Mouse (Mus musculus) cerebral cortex, adult 2 months (tissue): Measurements from ENCODE around the gene Cntnap2.

ENCODE experiments used
- WGBS: fragments of 180-500 bp; shearing (Covaris S2); methylation state at CpG from one replicate; pipeline ENCODE4 v1.1.7; 2018; 5-methylcytosine and 5-hydroxymethylcytosine counted together

Gene Cntnap2

DNA sequence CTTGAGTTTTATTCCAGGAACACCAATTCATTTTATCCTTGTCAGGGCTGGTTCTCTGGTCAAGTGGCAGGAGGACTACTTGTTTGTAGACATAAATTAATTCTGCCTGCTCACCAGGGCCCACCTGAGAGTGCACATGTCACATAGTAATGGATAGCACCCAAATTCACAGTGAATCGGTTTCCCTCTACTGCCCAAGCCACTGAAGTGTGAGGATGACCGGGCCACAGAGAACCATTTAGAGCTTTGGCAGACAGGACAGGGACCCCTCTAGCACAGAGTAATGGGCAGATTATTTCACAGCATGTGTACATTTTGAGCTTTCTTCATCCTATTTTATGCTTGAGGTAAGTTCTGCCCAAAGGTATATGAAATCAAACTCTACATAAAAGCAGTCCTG lies 920.0 kb downstream of the Cntnap2 start:
- 89% methylated on average over 2 of the region's 2 CpGs for WGBS

DNA sequence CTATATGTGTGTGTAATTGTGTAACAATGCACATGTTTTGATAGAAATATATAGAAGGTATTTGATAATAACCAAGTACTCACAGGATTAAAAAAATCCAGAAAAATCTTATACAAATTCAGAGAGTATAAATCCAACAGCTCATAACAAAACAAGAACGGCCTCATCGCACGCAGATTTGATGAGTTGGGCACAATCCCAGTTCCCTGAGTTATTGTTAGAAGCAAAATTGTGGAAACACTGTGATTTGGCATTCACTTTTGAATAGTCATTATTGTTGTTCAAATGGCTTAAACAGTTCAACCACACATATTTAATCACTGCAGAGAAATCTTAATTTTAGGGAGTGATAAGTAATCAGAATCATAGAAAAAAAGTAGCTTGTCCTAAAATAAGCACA lies 928.9 kb downstream of the Cntnap2 start:
- 37% methylated on average over 3 of the region's 3 CpGs for WGBS

- WGBS, result 97% methylated on average over 1 of the region's 1 CpGs
Measured at GRCm38 (mm10) chr6:45991086-45991485, 931.9 kb downstream of the Cntnap2 start.

DNA sequence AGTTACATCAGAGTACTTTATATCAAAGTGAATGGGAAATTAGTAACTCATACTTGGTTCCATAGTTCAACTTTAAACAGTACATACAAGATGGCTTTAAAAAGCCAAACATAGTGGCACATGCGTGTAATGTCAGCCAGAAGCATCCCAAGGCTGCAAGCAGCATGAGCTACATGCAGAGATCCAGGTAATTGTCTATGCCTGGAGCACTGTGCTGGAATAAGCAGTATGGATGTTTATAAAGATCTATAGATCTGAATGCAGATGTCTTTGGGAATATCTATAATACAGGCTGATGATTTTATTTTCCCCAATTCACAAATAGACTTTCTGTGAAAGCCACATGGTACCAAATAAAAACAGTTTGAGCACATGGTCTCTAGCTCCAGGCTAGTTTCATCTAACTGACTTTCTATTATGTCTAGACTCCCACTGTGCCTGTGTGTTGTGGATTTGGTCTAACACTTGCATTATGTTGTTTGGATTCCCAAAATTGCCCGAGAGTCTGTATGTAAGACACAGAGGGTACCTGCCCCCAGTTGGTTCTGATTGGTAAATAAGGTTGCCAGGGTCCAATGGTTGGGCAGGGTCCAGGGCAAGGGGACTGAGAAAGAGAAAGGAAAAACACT lies 963.5 kb downstream of the Cntnap2 start:
- 75% methylated on average over 2 of the region's 2 CpGs for WGBS

- 63% methylated on average over 2 of the region's 2 CpGs for WGBS
Measured at GRCm38 (mm10) chr6:46031821-46032594, 972.9 kb downstream of the Cntnap2 start.

GRCm38 (mm10) chr6:46033108-46033507 lies 974.0 kb downstream of the Cntnap2 start:
- WGBS, result 26% methylated on average over 2 of the region's 2 CpGs

- 47% methylated on average over 4 of the region's 4 CpGs for WGBS
Measured at GRCm38 (mm10) chr6:46040671-46041070, 981.5 kb downstream of the Cntnap2 start.

DNA sequence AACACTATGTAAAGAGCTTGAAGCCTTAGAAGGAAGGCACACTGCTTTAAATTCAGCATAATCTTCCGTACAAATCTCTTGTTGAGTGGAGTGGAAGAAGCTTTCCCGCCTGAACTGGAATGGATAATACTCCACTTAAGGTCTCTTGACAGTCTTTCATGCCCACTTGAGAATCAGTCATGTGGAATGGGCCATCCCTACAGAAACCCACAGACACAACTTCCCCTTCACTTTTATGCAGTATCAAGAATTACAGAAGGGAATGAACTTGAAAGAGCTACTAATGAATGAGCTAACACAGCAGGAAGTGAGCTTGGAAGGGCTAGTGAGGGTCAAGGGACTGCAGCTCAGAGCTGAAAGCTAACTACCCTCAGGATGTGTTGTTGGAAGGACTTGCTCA lies 1021.1 kb downstream of the Cntnap2 start:
- whole genome bisulfite sequencing, result 69% methylated on average over 2 of the region's 2 CpGs

- 83% methylated on average over 1 of the region's 1 CpGs for WGBS
Measured at GRCm38 (mm10) chr6:46143189-46143841, 1084.2 kb downstream of the Cntnap2 start.

DNA sequence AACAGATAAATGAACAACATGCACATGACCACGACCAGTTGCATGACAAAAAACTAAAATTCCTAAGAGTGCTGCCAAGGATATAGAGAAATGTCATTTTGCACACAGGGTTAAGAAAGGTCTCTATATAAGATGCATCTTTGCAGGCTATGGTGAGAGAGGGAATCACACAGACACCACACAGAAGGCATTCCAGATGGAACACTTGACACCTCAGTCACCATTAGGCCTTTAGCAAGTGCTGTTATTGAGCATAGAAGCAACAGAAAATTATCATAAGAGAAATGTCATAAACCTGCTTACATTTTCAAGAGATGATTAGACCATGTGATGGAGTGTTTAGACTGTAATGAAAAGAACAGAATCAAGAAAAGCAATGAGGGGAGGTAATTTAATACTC lies 1107.7 kb downstream of the Cntnap2 start:
- WGBS, result 67% methylated on average over 1 of the region's 1 CpGs

DNA sequence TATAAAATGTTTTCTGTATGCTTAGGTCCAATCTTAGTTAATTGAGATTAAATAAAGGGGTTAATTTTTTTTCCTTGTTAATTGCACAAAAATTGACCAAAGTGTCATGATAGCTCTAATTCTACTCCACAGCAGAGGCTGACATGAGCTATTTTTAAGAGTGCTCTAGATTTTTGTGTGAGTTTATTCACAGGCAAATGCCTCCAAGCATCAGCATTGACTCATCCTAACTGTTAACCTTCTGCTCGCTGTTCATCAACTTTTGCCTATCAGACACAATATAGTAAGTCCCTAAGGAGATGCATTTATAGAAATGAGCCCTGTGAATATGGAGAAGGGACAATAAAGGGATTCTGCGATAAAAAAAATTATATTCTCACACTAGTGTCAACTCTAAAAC lies 1138.1 kb downstream of the Cntnap2 start:
- 59% methylated on average over 2 of the region's 2 CpGs for WGBS

- WGBS, result 95% methylated on average over 4 of the region's 4 CpGs
Measured at GRCm38 (mm10) chr6:46201828-46202227, 1142.7 kb downstream of the Cntnap2 start.

DNA sequence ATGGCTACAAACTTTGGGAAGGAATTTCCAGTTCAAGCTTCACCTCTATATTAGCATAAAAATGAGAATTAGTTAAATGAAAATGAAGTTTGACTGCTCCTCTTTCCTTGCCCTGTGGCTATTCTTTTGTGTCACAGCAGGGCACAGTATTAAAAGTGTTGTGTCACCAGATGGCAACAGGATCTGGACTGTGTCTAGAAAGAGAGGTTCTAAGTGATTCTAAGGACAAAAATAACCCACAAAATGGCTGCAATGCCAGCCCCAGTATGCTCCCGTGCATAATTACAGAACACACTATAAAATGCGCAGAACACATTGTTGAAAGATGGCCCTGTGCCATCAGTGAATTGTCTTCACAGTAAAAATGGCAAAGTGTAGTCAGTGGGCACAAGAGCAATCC lies 1146.4 kb downstream of the Cntnap2 start:
- WGBS, result 41% methylated on average over 2 of the region's 2 CpGs

DNA sequence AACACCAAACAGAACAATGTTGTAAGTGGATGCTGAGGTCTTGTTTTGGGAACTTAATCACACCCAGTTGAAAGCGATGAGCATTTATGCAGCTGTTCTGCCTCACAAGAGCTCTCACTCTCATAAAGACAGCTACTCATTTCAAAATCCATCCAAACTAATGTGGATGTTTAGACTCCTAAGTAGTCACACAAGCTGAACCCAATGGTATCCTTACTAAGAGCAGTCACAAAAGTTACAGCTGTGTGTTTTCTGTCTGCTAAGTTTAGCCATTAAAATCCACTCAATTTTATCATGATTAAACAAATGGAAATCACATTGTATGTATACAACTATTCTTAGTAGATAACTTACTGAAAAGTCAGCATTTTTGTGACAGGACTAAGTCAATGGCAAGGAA lies 1173.7 kb downstream of the Cntnap2 start:
- WGBS, result 89% methylated on average over 1 of the region's 1 CpGs

GRCm38 (mm10) chr6:46240349-46240748 lies 1181.2 kb downstream of the Cntnap2 start:
- 75% methylated on average over 2 of the region's 2 CpGs for WGBS

GRCm38 (mm10) chr6:46263171-46263570 lies 1204.0 kb downstream of the Cntnap2 start:
- WGBS, result 48% methylated on average over 1 of the region's 1 CpGs

DNA sequence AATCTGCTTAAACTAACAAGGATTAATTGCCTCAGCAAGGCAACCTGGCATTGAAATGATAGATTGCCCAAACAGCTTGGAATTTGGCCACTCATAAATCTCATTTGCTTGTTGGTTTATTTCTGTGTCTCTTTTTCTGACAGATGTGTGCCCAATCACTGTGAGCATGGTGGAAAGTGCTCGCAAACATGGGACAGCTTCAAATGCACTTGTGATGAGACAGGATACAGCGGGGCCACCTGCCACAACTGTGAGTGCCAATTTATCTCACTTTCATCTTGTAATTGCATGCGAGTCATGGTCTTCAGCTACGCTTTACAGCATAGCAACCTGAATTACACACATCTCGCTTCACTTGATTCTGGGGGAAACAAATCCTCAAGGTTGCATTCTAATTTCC lies 1287.8 kb downstream of the Cntnap2 start:
- WGBS, result 78% methylated on average over 5 of the region's 5 CpGs

DNA sequence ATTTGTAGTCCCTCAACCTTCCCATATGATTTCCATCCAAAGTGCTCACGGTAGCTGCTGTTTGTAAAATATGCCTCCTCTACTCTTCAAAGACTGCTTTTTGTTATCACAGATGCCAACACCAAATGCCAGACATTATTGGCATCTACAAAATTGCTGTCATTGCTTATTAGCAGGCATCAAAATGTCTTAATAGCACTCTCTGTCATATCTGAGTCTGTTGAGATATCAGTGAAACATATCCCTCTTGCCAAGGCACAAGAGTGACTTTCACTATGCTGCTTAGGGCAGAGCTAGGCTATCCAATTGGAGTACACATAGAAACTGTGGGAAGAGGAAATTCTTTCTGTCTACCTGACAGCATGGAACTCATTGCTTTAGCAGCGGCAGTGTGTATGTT lies 1301.9 kb downstream of the Cntnap2 start:
- WGBS, result 84% methylated on average over 2 of the region's 2 CpGs

- WGBS, result 67% methylated on average over 1 of the region's 1 CpGs
Measured at GRCm38 (mm10) chr6:46362156-46362555, 1303.0 kb downstream of the Cntnap2 start.

DNA sequence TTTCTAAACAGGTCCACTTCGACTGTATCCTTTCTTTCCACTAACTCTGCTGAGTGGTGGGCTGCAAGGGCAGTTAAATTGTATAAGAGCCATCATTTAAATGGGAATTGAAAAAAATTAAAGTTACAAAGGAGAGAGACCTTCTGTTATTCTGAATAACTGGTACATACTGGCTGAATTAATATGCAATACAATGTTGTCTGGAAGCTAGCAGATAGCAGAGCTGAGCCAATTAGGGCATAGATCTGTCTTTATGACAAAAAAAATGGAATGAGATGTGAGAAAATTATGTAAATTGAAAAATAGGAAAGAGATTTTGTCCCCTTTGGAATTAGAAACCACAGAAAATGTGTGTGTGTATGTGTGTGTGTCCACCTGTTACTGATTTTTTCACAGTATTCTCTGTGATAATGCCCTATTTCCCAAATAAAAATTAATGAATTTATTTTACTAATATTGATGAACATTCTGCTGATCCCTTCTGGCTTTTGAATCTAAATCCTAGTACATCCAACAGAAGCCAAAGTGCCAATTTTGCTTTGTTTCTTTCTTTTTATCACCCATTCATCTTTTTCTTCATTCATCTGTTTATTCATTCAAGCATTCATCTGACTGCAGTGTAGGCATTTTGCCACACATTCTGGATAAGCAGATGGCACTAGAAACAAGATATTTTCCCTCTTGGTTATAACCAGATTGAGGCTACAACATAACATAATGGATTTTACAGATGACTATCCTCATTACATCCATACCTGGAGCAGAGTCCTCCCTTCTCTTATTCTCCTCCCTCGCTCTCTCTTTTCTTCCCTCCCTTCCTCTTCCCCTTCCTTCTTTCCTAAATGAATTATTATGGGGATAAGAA lies 1339.8 kb downstream of the Cntnap2 start:
- WGBS, result 65% methylated on average over 2 of the region's 2 CpGs

GRCm38 (mm10) chr6:46414562-46414961 lies 1355.4 kb downstream of the Cntnap2 start:
- WGBS, result 91% methylated on average over 4 of the region's 4 CpGs

DNA sequence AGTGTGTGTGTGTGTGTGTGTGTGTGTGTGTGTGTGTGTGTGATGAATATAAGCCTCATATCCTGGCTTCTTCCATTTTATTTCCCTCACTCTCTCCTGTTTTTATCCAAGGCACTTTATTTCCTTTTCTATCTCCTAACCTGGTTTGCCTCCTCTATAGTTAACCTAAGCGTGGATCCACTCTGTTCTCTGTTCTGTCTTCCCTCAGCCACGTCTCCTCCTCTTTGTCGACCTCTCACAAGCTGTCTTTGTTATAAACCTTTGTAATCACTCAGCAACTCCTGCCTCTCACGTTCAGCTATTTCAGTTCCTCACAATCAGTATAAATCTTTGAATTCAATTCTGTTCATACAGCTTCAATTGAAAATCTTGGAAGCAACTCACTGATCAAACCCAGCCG lies 1369.1 kb downstream of the Cntnap2 start:
- 48% methylated on average over 5 of the region's 5 CpGs for WGBS
